Mouse (Mus musculus) thymus, adult 2 months (tissue): ENCODE results near the gene Tbp. TPM values are rescaled to one million over a fixed set of nuclear protein-coding genes. Genes with fewer than 3 reads are reported as not detected.
A peak's percentile ranks its signal among the peaks of the same experiment; 100 is the strongest.

ENCODE experiments used
- DNase-seq: peaks from one replicate; pipeline ENCODE4 v3.0.0; 2021
- H3K27ac ChIP-seq: fragments of 200-500 bp; 2 replicates; pipeline ENCODE4 v1.5.1; 2012; ENCODE audit warnings: low read length, control low read depth; ENCODE audit not compliant: control insufficient read depth, insufficient read depth
- H3K27me3 ChIP-seq: fragments of 200-500 bp; 2 replicates; pipeline ENCODE4 v1.6.1; 2012; ENCODE audit warnings: mild to moderate bottlenecking, low read length, moderate library complexity, mixed read lengths; ENCODE audit not compliant: control insufficient read depth, insufficient read depth
- H3K36me3 ChIP-seq: fragments of 200-500 bp; 2 replicates; pipeline ENCODE4 v1.6.1; 2012; ENCODE audit warnings: mild to moderate bottlenecking, low read length, moderate library complexity; ENCODE audit not compliant: control insufficient read depth, insufficient read depth
- H3K4me1 ChIP-seq: fragments of 200-500 bp; replicated peaks from 2 replicates; pipeline ENCODE4 v1.6.1; 2012; ENCODE audit warnings: low read length; ENCODE audit not compliant: control insufficient read depth, insufficient read depth
- H3K4me3 ChIP-seq: fragments of 200-500 bp; 2 replicates; pipeline ENCODE4 v1.5.1; 2012; ENCODE audit warnings: mild to moderate bottlenecking, low read length, control low read depth, moderate library complexity; ENCODE audit not compliant: control insufficient read depth, insufficient read depth
- CTCF ChIP-seq: fragments of 200-500 bp; IDR thresholded peaks from 2 replicates; pipeline ENCODE4 v1.5.1; 2012; ENCODE audit warnings: mild to moderate bottlenecking, control low read depth, low read length, moderate library complexity, borderline replicate concordance; ENCODE audit not compliant: control insufficient read depth, poor library complexity, insufficient read depth; ENCODE audit errors: extremely low read depth
- POLR2A ChIP-seq: fragments of 200-500 bp; IDR thresholded peaks from 2 replicates; pipeline ENCODE4 v1.6.1; 2012; ENCODE audit warnings: mild to moderate bottlenecking, low read length, control low read depth, moderate library complexity; ENCODE audit not compliant: control insufficient read depth, poor library complexity, insufficient read depth; ENCODE audit errors: extremely low read depth
- WGBS: fragments of 180-500 bp; shearing (Covaris S2); methylation state at CpG from one replicate; pipeline ENCODE4 v1.1.7; 2018; 5-methylcytosine and 5-hydroxymethylcytosine counted together
- polyA plus RNA-seq: library from polyadenylated mRNA; depleted of rRNA; stranded (reverse); fragments of >200 nt; gene quantifications from 2 replicates; pipeline ENCODE4 v1.2.3, GENCODE M21; 2012

The Tbp gene
- polyA plus RNA-seq, 1 experiment, result 114 TPM

- Histone ChIP-seq H3K36me3 (peaks cover 56% of the 10 kb centered on the region), H3K4me3 (no peak overlapping the region), H3K27ac (no peak overlapping the region), H3K4me1 (no peaks in the 10 kb centered on the region), H3K27me3 (no peaks in the 10 kb centered on the region)
- TF ChIP-seq POLR2A (no peak), CTCF (no peak)
- 95% methylated on average over 7 of the region's 7 CpGs for WGBS
- DNase-seq, result no peak
These were observed 9.1 kb upstream of the Tbp start for GRCm38 (mm10) chr17:15490542-15490941.

- Histone ChIP-seq H3K4me3 (peak overlapping the region; percentile 90), H3K4me1 (peaks cover 2% of the 10 kb centered on the region; the same call in 1 of the 2 replicates), H3K36me3 (peaks cover 18% of the 10 kb centered on the region), H3K27ac (peak overlapping the region; percentile 65), H3K27me3 (no peaks in the 10 kb centered on the region)
- 1% methylated on average over 50 of the region's 50 CpGs for WGBS
- TF ChIP-seq POLR2A (peak; percentile 82), CTCF (no peak)
- DNase-seq, result peak; percentile 94
These were observed 1.6 kb upstream of the Tbp start for GRCm38 (mm10) chr17:15497882-15498752.

DNA sequence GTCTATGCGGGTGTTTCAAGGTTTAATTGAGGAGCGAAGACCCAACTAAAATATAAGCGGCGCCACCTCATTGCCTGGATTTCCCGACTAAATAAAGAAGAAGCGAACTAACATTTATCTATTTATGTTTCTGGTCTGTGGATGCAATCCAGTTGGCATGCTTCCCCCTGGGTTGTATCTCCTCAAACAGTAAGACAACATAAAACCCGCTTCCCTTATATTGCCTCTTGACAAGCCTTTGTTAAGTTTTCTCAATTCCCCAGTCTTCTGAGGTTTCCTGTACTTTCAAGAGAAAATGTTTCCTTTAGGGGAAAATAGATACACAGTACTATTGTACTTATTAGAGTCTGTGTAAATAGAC lies 955 bp upstream of the Tbp start:
- 69% methylated on average over 7 of the region's 7 CpGs for WGBS
- Histone ChIP-seq H3K36me3 (peaks cover 15% of the 10 kb centered on the region), H3K27me3 (no peaks in the 10 kb centered on the region), H3K4me1 (peaks cover 2% of the 10 kb centered on the region; the same call in 1 of the 2 replicates), H3K4me3 (no peak overlapping the region), H3K27ac (no peak overlapping the region)
- DNase-seq, result no peak
- no peak for TF ChIP-seq CTCF

GRCm38 (mm10) chr17:15510694-15511093 lies 11.0 kb downstream of the Tbp start:
- 79% methylated on average over 2 of the region's 2 CpGs for WGBS
- Histone ChIP-seq H3K27ac (no peak overlapping the region), H3K4me3 (no peak overlapping the region), H3K36me3 (peaks cover 88% of the 10 kb centered on the region), H3K4me1 (no peaks in the 10 kb centered on the region), H3K27me3 (no peaks in the 10 kb centered on the region)
- no peak for DNase-seq
- TF ChIP-seq POLR2A (no peak), CTCF (no peak)

- peaks cover 93% of the 10 kb centered on the region for H3K36me3 ChIP-seq
- 90% methylated on average over 5 of the region's 5 CpGs for WGBS
- H3K27me3 ChIP-seq, result no peaks in the 10 kb centered on the region
- H3K4me3 ChIP-seq, result no peak overlapping the region
- DNase-seq, result no peak
- TF ChIP-seq POLR2A, result no peak
- TF ChIP-seq CTCF, result no peak
- H3K27ac ChIP-seq, result no peak overlapping the region
- peaks cover 2% of the 10 kb centered on the region; the same call in 1 of the 2 replicates for H3K4me1 ChIP-seq
These were observed 18.1 kb downstream of the Tbp start for GRCm38 (mm10) chr17:15517776-15518175.

GRCm38 (mm10) chr17:15518186-15518585 lies 18.5 kb downstream of the Tbp start:
- Histone ChIP-seq H3K27ac (no peak overlapping the region), H3K36me3 (peaks cover 90% of the 10 kb centered on the region), H3K4me3 (no peak overlapping the region), H3K27me3 (no peaks in the 10 kb centered on the region), H3K4me1 (peaks cover 2% of the 10 kb centered on the region; the same call in 1 of the 2 replicates)
- no peak for DNase-seq
- TF ChIP-seq CTCF (no peak), POLR2A (no peak)
- whole genome bisulfite sequencing, result 97% methylated on average over 5 of the region's 5 CpGs

DNA sequence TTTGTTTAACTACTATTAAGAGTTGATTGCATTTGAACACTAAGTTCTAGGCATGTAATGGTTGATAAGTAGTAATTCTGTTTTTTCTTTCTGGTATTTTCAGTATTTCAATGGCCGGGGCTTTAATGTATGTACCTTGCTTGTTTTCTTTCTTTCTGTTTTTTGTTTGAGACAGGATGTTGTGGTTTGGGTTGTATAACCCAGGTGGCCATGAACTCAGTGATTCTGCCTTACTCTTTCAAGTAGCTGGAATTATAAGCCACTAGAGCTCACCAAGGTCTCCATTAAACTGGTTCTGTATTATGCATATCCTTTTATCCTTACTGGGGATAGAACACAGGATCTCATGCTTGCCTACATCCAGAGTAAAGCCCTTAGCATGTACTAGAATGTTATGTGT lies 19.1 kb downstream of the Tbp start:
- H3K4me3 ChIP-seq, result no peak overlapping the region
- WGBS, result 35% methylated on average over 1 of the region's 1 CpGs
- TF ChIP-seq POLR2A (no peak), CTCF (no peak)
- peaks cover 2% of the 10 kb centered on the region; the same call in 1 of the 2 replicates for H3K4me1 ChIP-seq
- H3K36me3 ChIP-seq, result peaks cover 84% of the 10 kb centered on the region
- H3K27me3 ChIP-seq, result no peaks in the 10 kb centered on the region
- no peak overlapping the region for H3K27ac ChIP-seq
- DNase-seq, result no peak
